Mouse (Mus musculus): ENCODE measurements around the gene Slc28a1. TPM values are rescaled to one million over a fixed set of nuclear protein-coding genes. Genes with fewer than 3 reads are reported as not detected.

Gene Slc28a1
- polyA plus RNA-seq, 1 experiment from 2014 or later = 0.09 TPM

GRCm38 (mm10) chr7:81093420-81093965, 21.1 kb upstream of the Slc28a1 start:
- H3K36me3 ChIP-seq (ENCODE audit: control insufficient read depth, insufficient read depth) = peaks cover 19% of the 10 kb centered on the region
- peak overlapping the region; percentile 34 for H3K9ac ChIP-seq (ENCODE audit: low read length)
- no peak overlapping the region for H3K4me3 ChIP-seq (ENCODE audit: low read length)
- WGBS = 46% methylated on average over 18 of the region's 18 CpGs
- peaks cover 14% of the 10 kb centered on the region for H3K4me1 ChIP-seq (ENCODE audit: control insufficient read depth, insufficient read depth, low read length)
- H3K9me3 ChIP-seq (replicated peaks; ENCODE audit: control insufficient read depth, low read length) = no peaks in the 10 kb centered on the region
- no peaks in the 10 kb centered on the region for H3K27me3 ChIP-seq (ENCODE audit: control insufficient read depth, insufficient read depth, low read length)
- peak overlapping the region; percentile 26; the same call in 1 of the 2 replicates for H3K27ac ChIP-seq (ENCODE audit: low read length)
- no peak for ATAC-seq (replicated peaks; ENCODE audit: extremely low read depth, insufficient read depth, low FRiP score)
- no peak overlapping the region for H3K4me2 ChIP-seq (ENCODE audit: low read depth, low read length)

- no peak for ATAC-seq (replicated peaks; ENCODE audit: extremely low read depth, insufficient read depth, low FRiP score)
- Histone ChIP-seq H3K4me2 (ENCODE audit: low read depth, low read length) (no peak overlapping the region), H3K4me1 (ENCODE audit: control insufficient read depth, insufficient read depth, low read length) (peaks cover 14% of the 10 kb centered on the region), H3K36me3 (ENCODE audit: control insufficient read depth, insufficient read depth) (peaks cover 25% of the 10 kb centered on the region), H3K9me3 (replicated peaks; ENCODE audit: control insufficient read depth, low read length) (no peaks in the 10 kb centered on the region), H3K27ac (ENCODE audit: low read length) (peak overlapping the region; percentile 26), H3K9ac (ENCODE audit: low read length) (peak overlapping the region; percentile 34), H3K4me3 (ENCODE audit: low read length) (no peak overlapping the region), H3K27me3 (ENCODE audit: control insufficient read depth, insufficient read depth, low read length) (no peaks in the 10 kb centered on the region)
- WGBS = 53% methylated on average over 6 of the region's 6 CpGs
These were observed 20.4 kb upstream of the Slc28a1 start for GRCm38 (mm10) chr7:81094104-81094757.

- 76% methylated on average over 5 of the region's 5 CpGs for WGBS
These were observed 14.3 kb upstream of the Slc28a1 start for GRCm38 (mm10) chr7:81100341-81100740.

GRCm38 (mm10) chr7:81102854-81103253, 11.7 kb upstream of the Slc28a1 start:
- H3K27ac ChIP-seq (ENCODE audit: low read length) = no peak overlapping the region
- no peak overlapping the region for H3K4me3 ChIP-seq (ENCODE audit: low read length)
- no peaks in the 10 kb centered on the region for H3K27me3 ChIP-seq (ENCODE audit: control insufficient read depth, insufficient read depth, low read length)
- no peak overlapping the region for H3K4me2 ChIP-seq (ENCODE audit: low read depth, low read length)
- H3K9ac ChIP-seq (ENCODE audit: low read length) = no peak overlapping the region
- H3K9me3 ChIP-seq (replicated peaks; ENCODE audit: control insufficient read depth, low read length) = no peaks in the 10 kb centered on the region
- ATAC-seq (replicated peaks; ENCODE audit: extremely low read depth, insufficient read depth, low FRiP score) = no peak
- peaks cover 16% of the 10 kb centered on the region for H3K36me3 ChIP-seq (ENCODE audit: control insufficient read depth, insufficient read depth)
- WGBS = 91% methylated on average over 7 of the region's 7 CpGs
- no peaks in the 10 kb centered on the region for H3K4me1 ChIP-seq (ENCODE audit: control insufficient read depth, insufficient read depth, low read length)

More at GRCm38 (mm10) chr7:81100341-81100740, 14.3 kb upstream of the Slc28a1 start:
- no peak overlapping the region for H3K27ac ChIP-seq (ENCODE audit: low read length)
- H3K27me3 ChIP-seq (ENCODE audit: control insufficient read depth, insufficient read depth, low read length) = no peaks in the 10 kb centered on the region
- no peaks in the 10 kb centered on the region for H3K9me3 ChIP-seq (replicated peaks; ENCODE audit: control insufficient read depth, low read length)
- no peak overlapping the region for H3K4me3 ChIP-seq (ENCODE audit: low read length)
- no peak for ATAC-seq (replicated peaks; ENCODE audit: extremely low read depth, insufficient read depth, low FRiP score)
- no peak overlapping the region for H3K4me2 ChIP-seq (ENCODE audit: low read depth, low read length)
- no peak overlapping the region for H3K9ac ChIP-seq (ENCODE audit: low read length)
- H3K4me1 ChIP-seq (ENCODE audit: control insufficient read depth, insufficient read depth, low read length) = no peaks in the 10 kb centered on the region
- peaks cover 26% of the 10 kb centered on the region for H3K36me3 ChIP-seq (ENCODE audit: control insufficient read depth, insufficient read depth)

GRCm38 (mm10) chr7:81105525-81105924, 9.1 kb upstream of the Slc28a1 start:
- no peak overlapping the region for H3K9ac ChIP-seq (ENCODE audit: low read length)
- H3K4me1 ChIP-seq (ENCODE audit: control insufficient read depth, insufficient read depth, low read length) = peaks cover 14% of the 10 kb centered on the region
- H3K4me2 ChIP-seq (ENCODE audit: low read depth, low read length) = no peak overlapping the region
- no peak overlapping the region for H3K4me3 ChIP-seq (ENCODE audit: low read length)
- H3K9me3 ChIP-seq (replicated peaks; ENCODE audit: control insufficient read depth, low read length) = no peaks in the 10 kb centered on the region
- WGBS = 66% methylated on average over 4 of the region's 4 CpGs
- peaks cover 2% of the 10 kb centered on the region; the same call in 1 of the 2 replicates for H3K36me3 ChIP-seq (ENCODE audit: control insufficient read depth, insufficient read depth)
- no peaks in the 10 kb centered on the region for H3K27me3 ChIP-seq (ENCODE audit: control insufficient read depth, insufficient read depth, low read length)
- no peak overlapping the region for H3K27ac ChIP-seq (ENCODE audit: low read length)
- no peak for ATAC-seq (replicated peaks; ENCODE audit: extremely low read depth, insufficient read depth, low FRiP score)

- no peak overlapping the region for H3K4me3 ChIP-seq (ENCODE audit: low read length)
- no peak overlapping the region for H3K4me2 ChIP-seq (ENCODE audit: low read depth, low read length)
- H3K9me3 ChIP-seq (replicated peaks; ENCODE audit: control insufficient read depth, low read length) = no peaks in the 10 kb centered on the region
- H3K4me1 ChIP-seq (ENCODE audit: control insufficient read depth, insufficient read depth, low read length) = peaks cover 15% of the 10 kb centered on the region
- ATAC-seq (replicated peaks; ENCODE audit: extremely low read depth, insufficient read depth, low FRiP score) = no peak
- H3K36me3 ChIP-seq (ENCODE audit: control insufficient read depth, insufficient read depth) = no peaks in the 10 kb centered on the region
- H3K9ac ChIP-seq (ENCODE audit: low read length) = no peak overlapping the region
- no peak overlapping the region for H3K27ac ChIP-seq (ENCODE audit: low read length)
- WGBS = 77% methylated on average over 5 of the region's 5 CpGs
- H3K27me3 ChIP-seq (ENCODE audit: control insufficient read depth, insufficient read depth, low read length) = no peaks in the 10 kb centered on the region
These were observed 6.4 kb upstream of the Slc28a1 start for GRCm38 (mm10) chr7:81108226-81108625.

- Histone ChIP-seq H3K9ac (ENCODE audit: low read length) (0 out of 2 replicates have a peak overlapping the region, but pooled peaks have one; percentile 30), H3K4me3 (ENCODE audit: low read length) (no peak overlapping the region), H3K27me3 (ENCODE audit: control insufficient read depth, insufficient read depth, low read length) (no peaks in the 10 kb centered on the region), H3K9me3 (replicated peaks; ENCODE audit: control insufficient read depth, low read length) (no peaks in the 10 kb centered on the region), H3K36me3 (ENCODE audit: control insufficient read depth, insufficient read depth) (no peaks in the 10 kb centered on the region), H3K4me1 (ENCODE audit: control insufficient read depth, insufficient read depth, low read length) (peaks cover 21% of the 10 kb centered on the region), H3K4me2 (ENCODE audit: low read depth, low read length) (no peak overlapping the region), H3K27ac (ENCODE audit: low read length) (peak overlapping the region; percentile 78)
- peak; percentile 77 for ATAC-seq (replicated peaks; ENCODE audit: extremely low read depth, insufficient read depth, low FRiP score)
- 36% methylated on average over 9 of the region's 9 CpGs for WGBS
These were observed 4.6 kb upstream of the Slc28a1 start for GRCm38 (mm10) chr7:81109717-81110651.

- 93% methylated on average over 4 of the region's 4 CpGs for WGBS
These were observed 3.8 kb upstream of the Slc28a1 start for GRCm38 (mm10) chr7:81110791-81111190.

More at GRCm38 (mm10) chr7:81110791-81111190, 3.8 kb upstream of the Slc28a1 start:
- peak overlapping the region; percentile 78 for H3K27ac ChIP-seq (ENCODE audit: low read length)
- no peak overlapping the region for H3K4me2 ChIP-seq (ENCODE audit: low read depth, low read length)
- H3K4me3 ChIP-seq (ENCODE audit: low read length) = no peak overlapping the region
- H3K36me3 ChIP-seq (ENCODE audit: control insufficient read depth, insufficient read depth) = no peaks in the 10 kb centered on the region
- no peaks in the 10 kb centered on the region for H3K27me3 ChIP-seq (ENCODE audit: control insufficient read depth, insufficient read depth, low read length)
- H3K4me1 ChIP-seq (ENCODE audit: control insufficient read depth, insufficient read depth, low read length) = peaks cover 21% of the 10 kb centered on the region
- no peak for ATAC-seq (replicated peaks; ENCODE audit: extremely low read depth, insufficient read depth, low FRiP score)
- no peaks in the 10 kb centered on the region for H3K9me3 ChIP-seq (replicated peaks; ENCODE audit: control insufficient read depth, low read length)
- H3K9ac ChIP-seq (ENCODE audit: low read length) = no peak overlapping the region
